Mouse (Mus musculus) 416B (cell line): Measurements from ENCODE around the gene Endod1.
"Not testable (repeated sequence)": the region's sequence is repeated elsewhere in the genome, so short reads cannot be mapped to it uniquely, and the experiment has no call there.

Source experiments
- DNase-seq: peaks from one replicate; pipeline ENCODE4 v3.0.0; 2011; ENCODE audit warnings: low read depth

Endod1 gene

GRCm38 (mm10) chr9:14380386-14381285, 671 bp downstream of the Endod1 start:
- DNase-seq: peak; percentile 89

- DNase-seq: no peak
Measured at GRCm38 (mm10) chr9:14379769-14380385, 1.4 kb downstream of the Endod1 start.

GRCm38 (mm10) chr9:14378151-14378550, 3.2 kb downstream of the Endod1 start:
- DNase-seq: no peak

GRCm38 (mm10) chr9:14376149-14376548, 5.2 kb downstream of the Endod1 start:
- DNase-seq: no peak

GRCm38 (mm10) chr9:14372440-14372839, 8.9 kb downstream of the Endod1 start:
- no peak for DNase-seq

- DNase-seq: no peak
Measured at GRCm38 (mm10) chr9:14369271-14369670, 12.0 kb downstream of the Endod1 start.

GRCm38 (mm10) chr9:14367850-14368249, 13.5 kb downstream of the Endod1 start:
- DNase-seq: peak; percentile 74

GRCm38 (mm10) chr9:14365481-14366125, 15.7 kb downstream of the Endod1 start:
- DNase-seq: peak; percentile 94

GRCm38 (mm10) chr9:14364719-14365118, 16.6 kb downstream of the Endod1 start:
- no peak for DNase-seq

- peak; percentile 75 for DNase-seq
Measured at GRCm38 (mm10) chr9:14363540-14363939, 17.8 kb downstream of the Endod1 start.

- no peak for DNase-seq
Measured at GRCm38 (mm10) chr9:14362068-14362768, 19.1 kb downstream of the Endod1 start.

- DNase-seq: no peak
Measured at GRCm38 (mm10) chr9:14357033-14357432, 24.3 kb downstream of the Endod1 start.

GRCm38 (mm10) chr9:14354852-14355251, 26.5 kb downstream of the Endod1 start:
- DNase-seq: no peak

GRCm38 (mm10) chr9:14352337-14352736, 29.0 kb downstream of the Endod1 start:
- DNase-seq: no peak

- peak; percentile 29 for DNase-seq
Measured at GRCm38 (mm10) chr9:14350787-14351186, 30.5 kb downstream of the Endod1 start.

- no peak for DNase-seq
Measured at GRCm38 (mm10) chr9:14349380-14349779, 31.9 kb downstream of the Endod1 start.

- peak; percentile 64 for DNase-seq
Measured at GRCm38 (mm10) chr9:14348416-14348815, 32.9 kb downstream of the Endod1 start.

GRCm38 (mm10) chr9:14345866-14346265, 35.4 kb downstream of the Endod1 start:
- DNase-seq: not testable (repeated sequence)

GRCm38 (mm10) chr9:14342041-14342668, 39.2 kb downstream of the Endod1 start:
- DNase-seq: peak; percentile 71

GRCm38 (mm10) chr9:14338701-14339100, 42.6 kb downstream of the Endod1 start:
- no peak for DNase-seq

GRCm38 (mm10) chr9:14336901-14337300, 44.4 kb downstream of the Endod1 start:
- no peak for DNase-seq

- peak; percentile 51 for DNase-seq
Measured at GRCm38 (mm10) chr9:14335829-14336228, 45.5 kb downstream of the Endod1 start.
